Mouse (Mus musculus): Measurements from ENCODE around the gene Scn3a.

GRCm38 (mm10) chr2:65611887-65612286 lies 44.5 kb upstream of the Scn3a start:
- TF ChIP-seq MAX (IDR thresholded peaks at IDR 0.05) (no peak), USF1 (IDR thresholded peaks at IDR 0.05; ENCODE audit: low read depth) (no peak), CTCF (IDR thresholded peaks at IDR 0.05; ENCODE audit: control insufficient read depth, insufficient read depth, insufficient read length) (no peak), MYOD1 (IDR thresholded peaks at IDR 0.05; ENCODE audit: control insufficient read depth, insufficient read length, low read depth) (no peak), CEBPB (IDR thresholded peaks at IDR 0.05; ENCODE audit: low read depth) (no peak), FOSL1 (IDR thresholded peaks at IDR 0.05; ENCODE audit: insufficient read depth, low read length, poor library complexity, severe bottlenecking) (no peak), MYOG (IDR thresholded peaks at IDR 0.05; ENCODE audit: control insufficient read depth, extremely low read depth, insufficient read length) (no peak)

Data from C2C12 (cell line).